Mouse (Mus musculus): ENCODE data around the gene Erbb2.

DNA sequence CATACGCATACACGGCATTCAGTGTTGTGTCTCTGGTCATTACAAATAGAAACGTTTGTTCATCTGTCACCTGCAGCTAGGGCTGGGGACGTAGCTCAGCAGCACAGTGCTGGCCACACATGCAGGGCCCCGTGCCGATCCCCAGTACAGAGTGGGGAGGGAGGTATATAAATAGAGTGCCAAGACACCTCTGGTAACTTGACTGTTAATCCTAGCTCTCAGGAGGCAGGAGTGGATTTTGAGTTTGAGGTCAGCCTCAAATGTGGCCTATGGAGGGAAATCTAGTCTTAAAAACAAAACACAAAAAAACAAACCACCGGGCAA lies 44.4 kb upstream of the Erbb2 start:
- no peak for TF ChIP-seq CTCF (IDR thresholded peaks at IDR 0.05; ENCODE audit: control insufficient read depth, insufficient read depth, insufficient replicate concordance, low read depth, low read length)
- TF ChIP-seq POLR2A (IDR thresholded peaks at IDR 0.05; ENCODE audit: control insufficient read depth, low read depth, low read length): no peak
